Mouse (Mus musculus) spleen, adult 2 months (tissue): ENCODE results near the gene Mpi. TPM values are rescaled to one million over a fixed set of nuclear protein-coding genes. Genes with fewer than 3 reads are reported as not detected.

Experiments
- DNase-seq, 2 experiments: peaks; one replicate each; pipeline versions ENCODE4 v3.0.0 to v3.0.0-alpha.2; 2012 to 2021; ENCODE audit warnings: low spot score in 2 of 2, low read depth in 1 of 2
- H3K27ac ChIP-seq: fragments of 200-500 bp; 2 replicates; pipeline ENCODE4 v1.5.1; 2012; ENCODE audit warnings: low read length, inconsistent platforms; ENCODE audit not compliant: insufficient read depth
- H3K27me3 ChIP-seq: fragments of 200-500 bp; 2 replicates; pipeline ENCODE4 v1.6.1; 2012; ENCODE audit warnings: mild to moderate bottlenecking, moderate library complexity, low read length, inconsistent platforms; ENCODE audit not compliant: control insufficient read depth, insufficient read depth
- H3K36me3 ChIP-seq: fragments of 200-500 bp; 2 replicates; pipeline ENCODE4 v1.6.1; 2012; ENCODE audit warnings: mild to moderate bottlenecking, low read length, inconsistent platforms; ENCODE audit not compliant: control insufficient read depth, insufficient read depth
- H3K4me1 ChIP-seq: fragments of 200-500 bp; 2 replicates; pipeline ENCODE4 v1.6.1; 2011; ENCODE audit warnings: inconsistent platforms; ENCODE audit not compliant: control insufficient read depth, insufficient read depth, insufficient read length
- H3K4me3 ChIP-seq: fragments of 200-500 bp; 2 replicates; pipeline ENCODE4 v1.5.1; 2011; ENCODE audit warnings: mild to moderate bottlenecking, inconsistent platforms; ENCODE audit not compliant: insufficient read depth, insufficient read length; ENCODE audit errors: extremely low read depth
- CTCF ChIP-seq: fragments of 200-500 bp; IDR thresholded peaks from 2 replicates; pipeline ENCODE4 v1.5.1; 2011; ENCODE audit warnings: mild to moderate bottlenecking, inconsistent platforms; ENCODE audit not compliant: insufficient read depth, insufficient read length, insufficient replicate concordance; ENCODE audit errors: extremely low read depth
- POLR2A ChIP-seq: fragments of 200-500 bp; IDR thresholded peaks from 2 replicates; pipeline ENCODE4 v1.6.1; 2011; ENCODE audit warnings: low read depth, low read length, inconsistent platforms
- WGBS: fragments of 180-500 bp; shearing (Covaris S2); methylation state at CpG from one replicate; pipeline ENCODE4 v1.1.7; 2018; 5-methylcytosine and 5-hydroxymethylcytosine counted together
- polyA plus RNA-seq: library from polyadenylated mRNA; depleted of rRNA; stranded (reverse); fragments of >200 nt; gene quantifications from 2 replicates; pipeline ENCODE4 v1.2.3, GENCODE M21; 2012

The Mpi gene
- polyA plus RNA-seq, 1 experiment: 16.7 TPM

DNA sequence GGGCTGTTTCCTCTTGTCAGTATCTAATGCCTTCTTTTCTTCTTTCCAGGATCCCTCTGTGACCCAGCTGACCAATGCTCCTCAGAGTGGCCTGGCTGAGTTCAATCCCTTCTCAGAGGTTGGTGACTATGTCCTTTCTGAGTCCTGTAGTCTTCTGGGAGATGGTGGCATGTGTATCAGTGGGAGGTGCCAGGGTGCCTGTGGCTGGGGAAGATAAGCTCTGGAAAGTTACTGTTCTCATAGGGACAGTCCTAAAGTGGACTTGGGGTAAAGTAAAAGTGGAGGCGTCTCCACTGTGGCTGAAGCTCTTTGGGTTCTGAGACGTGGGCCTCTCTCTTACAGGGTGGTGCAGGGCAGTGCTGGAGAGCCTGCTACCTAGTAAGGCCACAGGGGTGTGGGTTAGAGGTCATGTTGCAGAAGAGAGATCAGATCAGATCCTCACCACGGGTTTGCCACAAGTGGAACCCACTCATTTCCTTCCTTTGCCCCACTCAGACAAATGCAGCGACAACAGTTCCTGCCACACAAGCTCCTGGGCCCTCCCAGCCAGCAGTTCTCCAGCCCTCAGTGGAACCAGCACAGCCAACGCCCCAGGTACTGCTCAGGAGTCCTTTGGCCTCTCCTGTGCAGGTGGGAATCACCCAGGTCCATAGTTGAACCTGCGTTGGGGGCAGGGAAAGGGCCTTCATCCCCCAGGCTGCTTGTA is 24.7 kb upstream of the Mpi start:
- no peaks in the 10 kb centered on the region for H3K27me3 ChIP-seq
- TF ChIP-seq POLR2A: no peak
- TF ChIP-seq CTCF: no peak
- H3K36me3 ChIP-seq: peaks cover 37% of the 10 kb centered on the region
- no peak overlapping the region; the same call in 1 of the 2 replicates for H3K27ac ChIP-seq
- WGBS: 35% methylated on average over 6 of the region's 6 CpGs
- H3K4me3 ChIP-seq: no peak overlapping the region
- DNase-seq: no peak
- no peaks in the 10 kb centered on the region for H3K4me1 ChIP-seq

DNA sequence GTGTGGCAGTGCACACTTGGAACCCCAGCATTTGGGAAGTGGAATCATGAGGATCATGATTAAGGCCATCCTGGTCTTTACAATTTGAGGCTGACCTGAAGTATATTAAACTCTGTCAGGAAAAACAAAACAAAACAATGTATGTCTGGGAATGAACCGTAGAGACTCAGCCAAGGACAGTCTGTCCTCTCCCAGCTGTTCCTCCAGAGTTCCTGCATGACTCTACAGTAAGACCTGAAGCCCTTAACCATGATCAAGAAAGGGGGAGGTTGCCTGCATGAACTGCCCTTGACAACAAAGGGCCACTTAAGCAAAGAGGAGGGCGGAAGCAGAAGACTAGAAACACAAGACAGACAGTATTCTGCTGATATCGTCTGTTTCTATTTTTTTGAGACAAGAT is 23.0 kb upstream of the Mpi start:
- 87% methylated on average over 3 of the region's 3 CpGs for WGBS
- no peaks in the 10 kb centered on the region for H3K27me3 ChIP-seq
- no peak overlapping the region for H3K27ac ChIP-seq
- peaks cover 22% of the 10 kb centered on the region for H3K36me3 ChIP-seq
- no peak for DNase-seq
- H3K4me1 ChIP-seq: no peaks in the 10 kb centered on the region
- TF ChIP-seq CTCF: no peak
- TF ChIP-seq POLR2A: no peak
- no peak overlapping the region for H3K4me3 ChIP-seq

DNA sequence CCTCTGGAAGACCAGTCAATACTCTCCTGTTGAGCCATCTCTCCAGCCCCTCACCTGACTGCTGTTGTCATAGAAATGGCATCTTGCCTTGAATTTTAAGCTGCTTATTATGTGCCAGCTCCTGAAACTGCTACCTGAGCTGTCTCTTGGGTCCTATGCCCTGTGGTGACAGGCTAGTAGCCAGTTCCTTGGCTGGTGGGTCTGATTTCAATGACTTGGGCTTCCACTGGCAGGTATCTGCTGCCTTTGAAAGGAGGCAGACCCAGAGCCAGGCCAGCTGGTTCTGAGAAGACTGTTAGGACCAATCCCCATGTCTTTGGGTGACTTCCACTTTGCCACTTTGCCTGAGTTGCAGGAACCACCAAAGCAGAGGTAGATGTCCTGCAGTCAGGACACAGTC is 21.8 kb upstream of the Mpi start:
- TF ChIP-seq POLR2A: no peak
- no peak for TF ChIP-seq CTCF
- H3K27me3 ChIP-seq: no peaks in the 10 kb centered on the region
- H3K36me3 ChIP-seq: peaks cover 19% of the 10 kb centered on the region
- no peaks in the 10 kb centered on the region for H3K4me1 ChIP-seq
- DNase-seq: no peak
- no peak overlapping the region for H3K27ac ChIP-seq
- no peak overlapping the region for H3K4me3 ChIP-seq

DNA sequence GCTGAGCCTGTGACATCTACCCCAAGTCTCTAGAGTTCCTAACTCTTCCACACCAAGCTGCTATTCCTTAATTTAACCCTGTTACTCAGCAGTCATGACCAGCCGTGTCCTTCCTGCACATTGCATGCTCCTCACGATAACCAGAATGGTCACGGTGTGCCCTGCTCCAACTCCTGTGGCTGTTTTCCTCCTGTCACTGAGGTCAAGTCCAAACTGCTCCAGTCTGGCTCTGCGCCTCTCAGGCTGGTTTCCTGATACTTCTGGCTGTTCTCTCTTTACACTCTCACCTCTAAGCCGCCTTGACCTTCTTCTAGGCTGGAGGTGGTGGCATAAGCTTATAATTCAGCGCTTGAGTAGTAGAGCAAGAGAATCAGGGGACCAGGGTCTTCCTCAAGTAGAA is 15.9 kb upstream of the Mpi start:
- H3K36me3 ChIP-seq: peaks cover 6% of the 10 kb centered on the region
- no peak overlapping the region for H3K27ac ChIP-seq
- H3K4me3 ChIP-seq: no peak overlapping the region
- DNase-seq: no peak
- no peaks in the 10 kb centered on the region for H3K27me3 ChIP-seq
- peaks cover 5% of the 10 kb centered on the region; the same call in 1 of the 2 replicates for H3K4me1 ChIP-seq
- 97% methylated on average over 6 of the region's 6 CpGs for WGBS
- no peak for TF ChIP-seq POLR2A
- TF ChIP-seq CTCF: no peak

DNA sequence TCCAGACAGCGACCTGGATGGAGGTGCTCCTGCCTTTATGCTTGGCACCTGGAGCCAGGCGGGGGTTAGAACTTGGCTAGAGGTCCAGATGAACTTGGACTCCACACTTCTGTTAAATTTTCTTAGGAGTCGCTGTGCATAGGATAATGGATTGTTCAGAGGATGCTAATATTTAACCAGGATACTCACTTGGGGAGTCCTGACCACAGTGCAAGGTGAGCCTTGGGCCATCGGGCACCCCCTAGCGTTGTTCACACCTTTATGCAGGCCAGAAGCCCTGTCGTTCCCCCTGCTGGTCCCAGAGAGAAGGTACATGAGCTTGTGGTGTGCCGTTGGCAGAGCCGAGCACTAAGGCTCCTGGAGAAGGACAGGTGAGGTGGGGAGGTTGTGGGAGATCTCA is 14.3 kb upstream of the Mpi start:
- H3K4me1 ChIP-seq: peaks cover 16% of the 10 kb centered on the region; the same call in 1 of the 2 replicates
- DNase-seq: no peak
- H3K27ac ChIP-seq: no peak overlapping the region
- 82% methylated on average over 8 of the region's 8 CpGs for WGBS
- no peak overlapping the region for H3K4me3 ChIP-seq
- peaks cover 6% of the 10 kb centered on the region for H3K36me3 ChIP-seq
- no peaks in the 10 kb centered on the region for H3K27me3 ChIP-seq
- no peak for TF ChIP-seq CTCF
- TF ChIP-seq POLR2A: no peak

DNA sequence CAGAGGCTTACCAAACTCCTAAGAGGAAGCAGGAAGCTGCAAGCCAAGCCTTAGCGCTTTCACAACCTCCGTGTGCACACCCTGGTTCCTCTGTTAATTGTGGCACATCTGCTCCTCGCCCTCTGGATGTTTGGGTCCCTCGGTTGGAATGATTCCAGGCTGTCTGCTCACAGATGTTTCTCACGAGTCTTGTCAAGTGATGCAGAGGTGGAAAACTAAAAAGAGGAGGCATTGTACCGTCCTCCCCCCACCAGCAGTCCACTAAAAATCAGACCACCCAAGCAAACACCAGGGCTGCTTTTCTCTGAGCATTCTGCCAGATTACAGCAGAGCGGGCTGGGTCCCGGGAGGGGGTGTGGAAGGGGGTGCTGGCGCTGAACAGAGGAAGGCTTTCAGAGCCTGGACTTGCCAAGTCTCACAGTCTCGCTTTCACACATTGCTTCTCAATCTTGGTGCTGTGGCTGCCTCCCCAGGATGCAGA is 13.2 kb upstream of the Mpi start:
- DNase-seq: no peak
- H3K4me3 ChIP-seq: no peak overlapping the region
- TF ChIP-seq CTCF: no peak
- TF ChIP-seq POLR2A: no peak
- H3K36me3 ChIP-seq: peaks cover 6% of the 10 kb centered on the region
- H3K27ac ChIP-seq: no peak overlapping the region
- H3K27me3 ChIP-seq: no peaks in the 10 kb centered on the region
- peaks cover 17% of the 10 kb centered on the region; the same call in 1 of the 2 replicates for H3K4me1 ChIP-seq
- 35% methylated on average over 10 of the region's 10 CpGs for WGBS

DNA sequence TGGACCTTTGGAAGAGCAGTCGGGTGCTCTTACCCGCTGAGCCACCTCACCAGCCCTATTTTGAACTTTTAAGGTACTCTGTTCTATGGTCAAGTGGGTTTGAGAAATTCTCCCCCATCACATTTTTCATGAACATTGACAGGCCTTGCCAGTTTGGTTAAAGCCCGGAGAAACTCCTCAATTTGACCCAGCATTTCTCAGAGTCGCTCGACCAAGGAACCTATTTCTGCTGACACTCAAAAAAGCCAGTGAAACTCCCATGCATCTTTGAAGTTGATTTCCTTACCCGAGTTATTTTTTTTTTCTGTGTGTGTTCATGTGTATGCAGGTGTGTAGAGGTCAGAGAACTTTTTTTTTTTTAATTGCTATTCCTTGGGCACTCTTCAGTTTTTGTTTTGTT is 12.0 kb upstream of the Mpi start:
- H3K4me3 ChIP-seq: no peak overlapping the region
- no peak for DNase-seq
- no peaks in the 10 kb centered on the region for H3K27me3 ChIP-seq
- peaks cover 20% of the 10 kb centered on the region; the same call in 1 of the 2 replicates for H3K4me1 ChIP-seq
- peaks cover 6% of the 10 kb centered on the region for H3K36me3 ChIP-seq
- H3K27ac ChIP-seq: no peak overlapping the region
- TF ChIP-seq POLR2A: no peak
- no peak for TF ChIP-seq CTCF
- 57% methylated on average over 6 of the region's 6 CpGs for WGBS
